In genomic region chr11:83581626-83582610, GRCm38 (mm10) we compare ENCODE assay signal across 1 mouse cellular context.
TF ChIP-seq lines count a peak whose summit lies in the region.

No protein-coding gene starts in this region.

TF ChIP-seq in MEL, 35 proteins besides CTCF, POLR2A, EP300 and RAD21 (continued from another document):
- TF ChIP-seq SIN3A (IDR thresholded peaks at IDR 0.05; ENCODE audit: low read length) = no peak
- TF ChIP-seq TCF12 (IDR thresholded peaks at IDR 0.05; ENCODE audit: low read depth, low read length) = peak; percentile 75
- no peak for TF ChIP-seq ZMIZ1 (IDR thresholded peaks at IDR 0.05; ENCODE audit: low read depth, low read length)
- TF ChIP-seq MYB (IDR thresholded peaks at IDR 0.05; ENCODE audit: low read depth, low read length) = no peak
- no peak for TF ChIP-seq E2F4 (IDR thresholded peaks at IDR 0.05; ENCODE audit: borderline replicate concordance, low read depth, low read length)
- TF ChIP-seq NRF1 (IDR thresholded peaks at IDR 0.05; ENCODE audit: insufficient read depth, low read depth, low read length, poor library complexity, severe bottlenecking) = no peak
- no peak for TF ChIP-seq JUND (IDR thresholded peaks at IDR 0.05; ENCODE audit: low read depth, low read length)
- TF ChIP-seq ELF1 (IDR thresholded peaks at IDR 0.05; ENCODE audit: low read depth, low read length) = no peak
- TF ChIP-seq GATA1 (IDR thresholded peaks at IDR 0.05; ENCODE audit: low read depth, low read length) = peak; percentile 52; the same call in 1 of the 2 replicates
- no peak for TF ChIP-seq BHLHE40 (IDR thresholded peaks at IDR 0.05; ENCODE audit: borderline replicate concordance, low read depth, low read length)
- TF ChIP-seq TAL1 (IDR thresholded peaks at IDR 0.05; ENCODE audit: low read length) = peak; percentile 58
- TF ChIP-seq RCOR1 (IDR thresholded peaks at IDR 0.05; ENCODE audit: low read depth, low read length) = no peak; the same call in 1 of the 2 replicates
- no peak for TF ChIP-seq MXI1 (IDR thresholded peaks at IDR 0.05; ENCODE audit: low read depth, low read length)
- no peak for TF ChIP-seq MAX (IDR thresholded peaks at IDR 0.05; ENCODE audit: low read length)
- TF ChIP-seq TBP (IDR thresholded peaks at IDR 0.05; ENCODE audit: low read depth, low read length) = no peak
- no peak for TF ChIP-seq NELFE (IDR thresholded peaks at IDR 0.05; ENCODE audit: low read depth, low read length)
- no peak for TF ChIP-seq CHD2 (IDR thresholded peaks at IDR 0.05; ENCODE audit: low read length)
- no peak for TF ChIP-seq MEF2A (IDR thresholded peaks at IDR 0.05; ENCODE audit: extremely low read depth, insufficient replicate concordance, low read depth, low read length, poor library complexity, severe bottlenecking)
- TF ChIP-seq POLR2AphosphoS5 (IDR thresholded peaks at IDR 0.05; ENCODE audit: borderline replicate concordance, low read depth, low read length) = no peak
- no peak for TF ChIP-seq ZKSCAN1 (IDR thresholded peaks at IDR 0.05; ENCODE audit: low read depth, low read length)
- no peak for TF ChIP-seq POLR2AphosphoS2 (IDR thresholded peaks at IDR 0.05; ENCODE audit: low read length)
- no peak for TF ChIP-seq USF1 (IDR thresholded peaks at IDR 0.05; ENCODE audit: low read depth, low read length)
